Mouse (Mus musculus): Measurements from ENCODE around the gene Bora.

GRCm38 (mm10) chr14:99071146-99071545 is 25.1 kb downstream of the Bora start:
- no peak for TF ChIP-seq CTCF (IDR thresholded peaks at IDR 0.05; ENCODE audit: low read depth, low read length)
- TF ChIP-seq POLR2A (IDR thresholded peaks at IDR 0.05; ENCODE audit: extremely low read depth, insufficient read depth, low read length): no peak

All from liver, adult 2 months (tissue).